17 mouse cellular contexts compared by ENCODE assay signal in genomic region chr10:93783216-93784013, GRCm38 (mm10). TPM values are rescaled to one million over a fixed set of nuclear protein-coding genes. Genes with fewer than 3 reads are reported as not detected.
DNase-seq lines count a peak whose midpoint lies in the region; ATAC-seq lines count a peak whose summit lies in the region.
"Had no signal": no experiment of that assay in that cellular context is flagged by ENCODE, and none has a peak within 500 bp of the region (broad histone marks: within the 10 kb centered on the region; RNA-seq: fewer than 3 reads in every experiment).

No protein-coding gene starts in this region.

- no peaks in the 10 kb centered on the region for H3K9me3 ChIP-seq in stomach, embryonic 16.5 days (replicated peaks; ENCODE audit: control insufficient read depth, low read length)
- H3K9me3 ChIP-seq: heart, embryonic 15.5 days; hindbrain, embryonic 10.5 days; megakaryocyte, embryonic 14.5 days had no signal

- no peaks in the 10 kb centered on the region for H3K27me3 ChIP-seq in stomach, embryonic 16.5 days (ENCODE audit: control insufficient read depth, insufficient read depth, low read length)
- H3K27me3 ChIP-seq: heart, embryonic 15.5 days had no signal

- DNase-seq in frontal cortex, postnatal 14 days (ENCODE audit: low spot score in 2 of 2) = no peak
- DNase-seq in retina, embryonic 14.5 days (ENCODE audit: low spot score) = peak; percentile 1
- DNase-seq in retina, postnatal 1 day = no peak
- DNase-seq in Muller cell, postnatal 12 days (ENCODE audit: inconsistent ontology term) = peak; percentile 61
- DNase-seq: cerebellum, adult 2 months; forebrain, postnatal 0 days; heart, adult 2 months; kidney, adult 8-10 months; kidney, postnatal 36 days; thymus, postnatal 14 days had no signal

- peak; percentile 89 for ATAC-seq in frontal cortex, adult (ENCODE audit: low TSS enrichment)
- ATAC-seq in stomach, embryonic 16.5 days (ENCODE audit: insufficient read depth, low FRiP score) = no peak
- no peak for ATAC-seq in activated CD4-positive, CD25-positive, alpha-beta regulatory T cell, adult 4 months
- ATAC-seq: CD4-positive, CD25-positive, alpha-beta regulatory T cell, adult 4 months; forebrain, postnatal 0 days had no signal

- no peaks in the 10 kb centered on the region for H3K4me1 ChIP-seq in stomach, embryonic 16.5 days (ENCODE audit: control insufficient read depth, insufficient read depth, low read length)
- H3K4me1 ChIP-seq: heart, embryonic 15.5 days; hindbrain, embryonic 10.5 days; megakaryocyte, embryonic 14.5 days had no signal

- H3K27ac ChIP-seq in stomach, embryonic 16.5 days (ENCODE audit: low read length) = peak overlapping the region; percentile 18; the same call in 1 of the 2 replicates
- H3K27ac ChIP-seq: heart, adult 2 months; heart, embryonic 15.5 days; hindbrain, embryonic 10.5 days had no signal

- 65% methylated on average over 15 of the region's 15 CpGs for WGBS in stomach, embryonic 16.5 days

- H3K36me3 ChIP-seq in stomach, embryonic 16.5 days (ENCODE audit: control insufficient read depth, insufficient read depth, low read length) = no peaks in the 10 kb centered on the region
- H3K36me3 ChIP-seq: heart, embryonic 15.5 days; hindbrain, embryonic 10.5 days had no signal

- no peak overlapping the region for H3K9ac ChIP-seq in stomach, embryonic 16.5 days (ENCODE audit: low read length)
- H3K9ac ChIP-seq: forebrain, postnatal 0 days; heart, embryonic 15.5 days had no signal

- no peak overlapping the region for H3K4me3 ChIP-seq in stomach, embryonic 16.5 days (replicated peaks; ENCODE audit: low read length)
- H3K4me3 ChIP-seq: heart, adult 2 months; heart, embryonic 15.5 days; hindbrain, embryonic 10.5 days; megakaryocyte, embryonic 14.5 days had no signal

- H3K4me2 ChIP-seq in stomach, embryonic 16.5 days (ENCODE audit: low read depth, low read length) = no peak overlapping the region
- H3K4me2 ChIP-seq: heart, embryonic 15.5 days had no signal

RNA-seq across cellular contexts. Expression of gene Usp44, which starts 47.9 kb away (rescaled TPM):
- 0.22 and 0.35 TPM in 2 replicates for polyA plus RNA-seq in stomach, embryonic 16.5 days (2015; fragmentation: Nextera tagmentation; extraction: Ambion mirVana)
- polyA plus RNA-seq in activated CD4-positive, CD25-positive, alpha-beta regulatory T cell, adult 4 months (2017; shearing (Covaris generic)) = under 1 TPM in 1 of 2 experiments, not detected in 1; 0.17 TPM
- polyA plus RNA-seq: CD4-positive, CD25-positive, alpha-beta regulatory T cell, adult 4 months; heart, adult 2 months had no signal

Comparison
In these comparisons a context has a peak if more than half of its experiments do, and no peak if none do; other contexts are left out.
1. DNase-seq: peak in retina, embryonic 14.5 days (single experiment) and Muller cell, postnatal 12 days (single experiment); none in frontal cortex, postnatal 14 days (0 of 2) and retina, postnatal 1 day (single experiment).